In the genomic region with DNA sequence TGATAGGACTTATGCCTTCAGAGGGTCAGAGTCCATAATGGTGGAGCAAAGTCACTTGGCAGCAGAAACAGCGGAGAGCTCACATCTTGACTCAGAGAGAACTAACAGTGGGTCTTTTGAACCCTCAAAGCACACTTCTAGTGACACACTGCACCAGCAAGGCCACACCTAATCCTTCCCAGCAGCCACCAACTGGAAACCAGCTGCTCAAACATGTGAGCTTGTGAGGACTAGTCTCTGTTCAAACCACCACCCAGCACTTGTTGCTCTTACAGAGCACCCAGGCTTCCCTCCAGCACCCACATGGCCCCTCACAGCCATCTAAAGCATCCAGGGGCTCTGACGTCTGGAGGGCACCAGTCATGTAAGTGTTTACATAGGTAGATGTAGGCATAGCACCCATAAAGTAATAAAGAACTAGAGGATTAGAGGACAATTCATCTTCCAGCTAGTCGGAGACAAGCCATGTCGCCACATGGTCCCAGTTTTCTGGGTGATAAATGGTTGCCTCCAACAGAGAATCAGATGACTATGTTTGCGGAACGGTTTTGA, we compare ENCODE assay signal across 19 mouse cellular contexts. TPM values are rescaled to one million over a fixed set of nuclear protein-coding genes. Genes with fewer than 3 reads are reported as not detected.
"Had no signal": no experiment of that assay in that cellular context is flagged by ENCODE, and none has a peak within 500 bp of the region (broad histone marks: within the 10 kb centered on the region; RNA-seq: fewer than 3 reads in every experiment).

No protein-coding gene starts in this region.

- H3K27ac ChIP-seq: limb, embryonic 12.5 days; liver, embryonic 14.5 days; midbrain, embryonic 13.5 days; neural tube, embryonic 15.5 days had no signal

- H3K9ac ChIP-seq: limb, embryonic 12.5 days; liver, embryonic 14.5 days; midbrain, embryonic 13.5 days; neural tube, embryonic 15.5 days had no signal

- DNase-seq: kidney, adult 8-10 months; kidney, postnatal 4 days; liver; lung, adult 2 months; lung, postnatal 36 days; spleen, adult 18-20 months; thymus, postnatal 36 days had no signal

- H3K9me3 ChIP-seq: limb, embryonic 12.5 days; midbrain, embryonic 13.5 days; neural tube, embryonic 15.5 days had no signal

- H3K4me3 ChIP-seq: limb, embryonic 12.5 days; midbrain, embryonic 13.5 days; neural tube, embryonic 15.5 days had no signal

- H3K36me3 ChIP-seq: limb, embryonic 12.5 days; midbrain, embryonic 13.5 days; neural tube, embryonic 15.5 days had no signal

- H3K4me2 ChIP-seq: limb, embryonic 12.5 days; midbrain, embryonic 13.5 days; neural tube, embryonic 15.5 days had no signal

- ATAC-seq: inflammation-experienced regulatory T-cells, adult 6 months; lung, postnatal 0 days; midbrain, embryonic 13.5 days had no signal

RNA-seq across cellular contexts. Expression of a gene that starts 57.0 kb away (rescaled TPM):
- total RNA-seq: layer of hippocampus, adult 8-10 months; left cerebral cortex, postnatal 36 days; megakaryocyte progenitor cell, adult 5-6 weeks; midbrain, postnatal 0 days had no signal
- polyA plus RNA-seq: inflammation-experienced regulatory T-cells, adult 6 months; limb, embryonic 12.5 days; midbrain, embryonic 13.5 days; midbrain, postnatal 0 days; neural tube, embryonic 11.5 days; neural tube, embryonic 15.5 days; thymus, postnatal 0 days had no signal
